ENCODE assay signal across 11 mouse cellular contexts in genomic region chr4:33639821-33640575, GRCm38 (mm10).
DNase-seq lines count a peak whose midpoint lies in the region; ATAC-seq lines count a peak whose summit lies in the region.
"Had no signal": no experiment of that assay in that cellular context is flagged by ENCODE, and none has a peak within 500 bp of the region (broad histone marks: within the 10 kb centered on the region; RNA-seq: fewer than 3 reads in every experiment).

No protein-coding gene starts in this region.

- H3K27me3 ChIP-seq in hindbrain, embryonic 16.5 days (replicated peaks; ENCODE audit: control insufficient read depth, insufficient read depth, low read length), result no peaks in the 10 kb centered on the region
- H3K27me3 ChIP-seq in hindbrain, embryonic 12.5 days, result no peaks in the 10 kb centered on the region
- H3K27me3 ChIP-seq: lung, embryonic 15.5 days had no signal

- peak; percentile 52 for ATAC-seq in hindbrain, embryonic 16.5 days
- no peak for ATAC-seq in hindbrain, embryonic 12.5 days (ENCODE audit: low FRiP score)
- ATAC-seq in erythroblast, adult 5-6 weeks (replicated peaks; ENCODE audit: low FRiP score, poor library complexity, severe bottlenecking), result no peak

- no peak overlapping the region for H3K4me2 ChIP-seq in hindbrain, embryonic 16.5 days (ENCODE audit: low read length)
- no peak overlapping the region for H3K4me2 ChIP-seq in hindbrain, embryonic 12.5 days (replicated peaks)
- H3K4me2 ChIP-seq: lung, embryonic 15.5 days had no signal

- no peak overlapping the region for H3K9ac ChIP-seq in hindbrain, embryonic 16.5 days (ENCODE audit: low read depth, low read length)
- no peak overlapping the region for H3K9ac ChIP-seq in hindbrain, embryonic 12.5 days
- H3K9ac ChIP-seq: lung, embryonic 15.5 days had no signal

- H3K27ac ChIP-seq in hindbrain, embryonic 16.5 days (ENCODE audit: low read depth, low read length), result 0 out of 2 replicates have a peak overlapping the region, but pooled peaks have one; percentile 45
- no peak overlapping the region for H3K27ac ChIP-seq in hindbrain, embryonic 12.5 days
- H3K27ac ChIP-seq: lung, embryonic 15.5 days had no signal

- peaks cover 7% of the 10 kb centered on the region; the same call in 1 of the 2 replicates for H3K4me1 ChIP-seq in hindbrain, embryonic 16.5 days (ENCODE audit: control insufficient read depth, insufficient read depth, low read depth, low read length)
- H3K4me1 ChIP-seq in hindbrain, embryonic 12.5 days, result peaks cover 8% of the 10 kb centered on the region; the same call in 1 of the 2 replicates
- H3K4me1 ChIP-seq: lung, embryonic 15.5 days had no signal

- 82% methylated on average over 5 of the region's 5 CpGs for WGBS in hindbrain, embryonic 16.5 days
- 84% methylated on average over 5 of the region's 5 CpGs for WGBS in hindbrain, embryonic 12.5 days

- no peaks in the 10 kb centered on the region for H3K36me3 ChIP-seq in hindbrain, embryonic 16.5 days (ENCODE audit: control insufficient read depth, insufficient read depth, low read length)
- H3K36me3 ChIP-seq in hindbrain, embryonic 12.5 days, result no peaks in the 10 kb centered on the region
- H3K36me3 ChIP-seq: lung, embryonic 15.5 days had no signal

- no peak overlapping the region for H3K4me3 ChIP-seq in hindbrain, embryonic 16.5 days (ENCODE audit: low read length)
- H3K4me3 ChIP-seq in hindbrain, embryonic 12.5 days, result no peak overlapping the region
- H3K4me3 ChIP-seq: lung, embryonic 15.5 days had no signal

- DNase-seq in cerebellum, adult 11-12 months, result peak; percentile 25
- DNase-seq in cerebellum, postnatal 4 days (ENCODE audit: low spot score in 2 of 2), result no peak
- DNase-seq in right cerebral cortex, postnatal 4 days, result peak; percentile 23
- DNase-seq in right cerebral cortex, postnatal 10 days (ENCODE audit: low spot score in 2 of 2), result no peak
- no peak for DNase-seq in thymus, postnatal 14 days
- DNase-seq: heart, postnatal 4 days; liver had no signal

- no peaks in the 10 kb centered on the region for H3K9me3 ChIP-seq in hindbrain, embryonic 16.5 days (ENCODE audit: control insufficient read depth, low read length)
- no peaks in the 10 kb centered on the region for H3K9me3 ChIP-seq in hindbrain, embryonic 12.5 days (replicated peaks)
- H3K9me3 ChIP-seq: lung, embryonic 15.5 days had no signal

Comparison
In these comparisons a context has a peak if more than half of its experiments do, and no peak if none do; other contexts are left out.
1. DNase-seq: peak in cerebellum, adult 11-12 months (single experiment) and right cerebral cortex, postnatal 4 days (single experiment); none in cerebellum, postnatal 4 days (0 of 2), right cerebral cortex, postnatal 10 days (0 of 2) and thymus, postnatal 14 days (single experiment).